Mouse (Mus musculus): ENCODE measurements around the gene Rpl21. TPM values are rescaled to one million over a fixed set of nuclear protein-coding genes. Genes with fewer than 3 reads are reported as not detected.

The Rpl21 gene
- total and polyA plus RNA-seq, 3 experiments: 70.7 to 468 TPM; not detected in 1

- DNase-seq (ENCODE audit: low read depth, low spot score): peak; percentile 90
- Histone ChIP-seq H3K9ac (ENCODE audit: control insufficient read depth, low read depth, low read length, poor library complexity, severe bottlenecking) (peak overlapping the region; percentile 58), H3K27me3 (ENCODE audit: control insufficient read depth in 1 of 2, insufficient read depth in 2 of 2, low read length in 2 of 2) (no peaks in the 10 kb centered on the region), H3K27ac (ENCODE audit: control insufficient read depth, low read depth, low read length) (peak overlapping the region; percentile 79), H3K4me1 (ENCODE audit: control insufficient read depth in 1 of 2, insufficient read depth in 2 of 2, low read length in 2 of 2) (peaks cover 11 to 20% of the 10 kb centered on the region in 2 experiments), H3K79me2 (ENCODE audit: control insufficient read depth, insufficient read depth, low read length, poor library complexity) (no peaks in the 10 kb centered on the region), H3K36me3 (ENCODE audit: control insufficient read depth in 1 of 2, insufficient read depth in 2 of 2, low read length in 2 of 2) (peaks cover 0 to 12% of the 10 kb centered on the region in 2 experiments; a peak in 2 of 4 replicates), H3K9me3 (replicated peaks; ENCODE audit: insufficient read depth, low read length) (no peaks in the 10 kb centered on the region), H3K4me3 (ENCODE audit: control insufficient read depth in 1 of 2, insufficient read depth in 1 of 2, low read depth in 2 of 2, low read length in 2 of 2) (peak overlapping the region; percentile 46 to 61)
- TF ChIP-seq BHLHE40 (IDR thresholded peaks at IDR 0.05; ENCODE audit: borderline replicate concordance, low read depth, low read length) (peak; percentile 72; the same call in 1 of the 2 replicates), KAT2A (conservative IDR thresholded peaks at IDR 0.05; ENCODE audit: low read depth, low read length) (0 out of 2 replicates have a peak, but pooled peaks have one; percentile 3), MYB (IDR thresholded peaks at IDR 0.05; ENCODE audit: low read depth, low read length) (peak; percentile 23; the same call in 1 of the 2 replicates), NELFE (IDR thresholded peaks at IDR 0.05; ENCODE audit: low read depth, low read length) (no peak), ELF1 (IDR thresholded peaks at IDR 0.05; ENCODE audit: low read depth, low read length) (peak; percentile 8; the same call in 1 of the 2 replicates), UBTF (IDR thresholded peaks at IDR 0.05; ENCODE audit: borderline replicate concordance, insufficient read depth, low read depth, low read length) (no peak), GATA1 (IDR thresholded peaks at IDR 0.05; ENCODE audit: low read depth, low read length) (peak; percentile 49; the same call in 1 of the 2 replicates), RCOR1 (IDR thresholded peaks at IDR 0.05; ENCODE audit: low read depth, low read length) (peak; percentile 15; the same call in 1 of the 2 replicates), JUND (IDR thresholded peaks at IDR 0.05; ENCODE audit: low read depth, low read length) (0 out of 2 replicates have a peak, but pooled peaks have one; percentile 10), ZNF384 (IDR thresholded peaks at IDR 0.05; ENCODE audit: low read depth, low read length) (0 out of 2 replicates have a peak, but pooled peaks have one; percentile 11), EP300 (IDR thresholded peaks at IDR 0.05; ENCODE audit: low read depth in 1 of 2, low read length in 2 of 2) (peak; percentile 57 to 84), SIN3A (IDR thresholded peaks at IDR 0.05; ENCODE audit: low read length) (peak; percentile 62; the same call in 1 of the 2 replicates), TCF12 (IDR thresholded peaks at IDR 0.05; ENCODE audit: low read depth, low read length) (peak; percentile 57; the same call in 1 of the 2 replicates), TBP (IDR thresholded peaks at IDR 0.05; ENCODE audit: low read depth, low read length) (peak; percentile 57), HCFC1 (IDR thresholded peaks at IDR 0.05; ENCODE audit: low read depth, low read length) (peak; percentile 56; the same call in 1 of the 2 replicates), POLR2AphosphoS2 (IDR thresholded peaks at IDR 0.05; ENCODE audit: low read length) (no peak)
Measured at GRCm38 (mm10) chr5:146860222-146860998, 27.7 kb downstream of the Rpl21 start.

DNA sequence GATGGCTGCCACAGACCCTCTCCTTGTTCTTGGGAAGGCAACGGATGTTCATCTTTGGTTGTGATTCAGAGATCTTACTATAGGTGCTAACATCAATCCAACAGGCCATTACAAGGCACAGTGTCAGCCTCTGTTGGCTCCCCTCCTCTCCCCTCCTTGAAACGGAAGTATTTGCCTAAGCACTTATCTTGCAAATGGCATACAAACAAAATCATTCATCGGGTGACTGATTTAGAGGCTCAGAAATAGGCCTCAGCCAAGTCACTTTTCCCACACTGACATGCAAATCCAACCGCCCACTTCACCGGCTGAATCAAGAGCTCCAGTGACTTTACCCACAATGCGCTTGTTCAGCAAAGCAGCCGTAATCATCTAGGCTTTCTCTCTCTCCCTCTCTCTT is 28.9 kb downstream of the Rpl21 start:
- peaks cover 0 to 21% of the 10 kb centered on the region in 2 experiments; a peak in 2 of 4 replicates for H3K36me3 ChIP-seq (ENCODE audit: control insufficient read depth in 1 of 2, insufficient read depth in 2 of 2, low read length in 2 of 2)
- H3K27ac ChIP-seq (ENCODE audit: control insufficient read depth, low read depth, low read length): peak overlapping the region; percentile 79
- peaks cover 17 to 29% of the 10 kb centered on the region in 2 experiments for H3K4me1 ChIP-seq (ENCODE audit: control insufficient read depth in 1 of 2, insufficient read depth in 2 of 2, low read length in 2 of 2)
- peak overlapping the region; percentile 29 for H3K9ac ChIP-seq (ENCODE audit: control insufficient read depth, low read depth, low read length, poor library complexity, severe bottlenecking)
- no peaks in the 10 kb centered on the region for H3K27me3 ChIP-seq (ENCODE audit: control insufficient read depth in 1 of 2, insufficient read depth in 2 of 2, low read length in 2 of 2)
- H3K9me3 ChIP-seq (replicated peaks; ENCODE audit: insufficient read depth, low read length): no peaks in the 10 kb centered on the region
- TF ChIP-seq CHD1 (IDR thresholded peaks at IDR 0.05; ENCODE audit: low read depth, low read length): no peak
- peak; percentile 66; the same call in 1 of the 2 replicates for TF ChIP-seq TBP (IDR thresholded peaks at IDR 0.05; ENCODE audit: low read depth, low read length)
- TF ChIP-seq ETS1 (IDR thresholded peaks at IDR 0.05; ENCODE audit: low read depth, low read length): peak; percentile 88
- TF ChIP-seq SIN3A (IDR thresholded peaks at IDR 0.05; ENCODE audit: low read length): peak; percentile 71
- peak; percentile 24; the same call in 1 of the 2 replicates for TF ChIP-seq NELFE (IDR thresholded peaks at IDR 0.05; ENCODE audit: low read depth, low read length)
- TF ChIP-seq E2F4 (IDR thresholded peaks at IDR 0.05; ENCODE audit: borderline replicate concordance, low read depth, low read length): no peak
- TF ChIP-seq MXI1 (IDR thresholded peaks at IDR 0.05; ENCODE audit: low read depth, low read length): peak; percentile 54; the same call in 1 of the 2 replicates
- no peak for TF ChIP-seq MYC (IDR thresholded peaks at IDR 0.05; ENCODE audit: low read depth, low read length)
- peak; percentile 59; the same call in 1 of the 2 replicates for TF ChIP-seq MAZ (IDR thresholded peaks at IDR 0.05; ENCODE audit: low read depth, low read length)
- peak; percentile 91 for TF ChIP-seq RCOR1 (IDR thresholded peaks at IDR 0.05; ENCODE audit: low read depth, low read length)
- TF ChIP-seq EP300 (IDR thresholded peaks at IDR 0.05; ENCODE audit: low read depth in 1 of 2, low read length in 2 of 2): peak; percentile 69 to 71
- 0 out of 2 replicates have a peak, but pooled peaks have one; percentile 9 for TF ChIP-seq ELF1 (IDR thresholded peaks at IDR 0.05; ENCODE audit: low read depth, low read length)
- TF ChIP-seq GATA1 (IDR thresholded peaks at IDR 0.05; ENCODE audit: low read depth, low read length): peak; percentile 75
- TF ChIP-seq MYB (IDR thresholded peaks at IDR 0.05; ENCODE audit: low read depth, low read length): no peak
- TF ChIP-seq HCFC1 (IDR thresholded peaks at IDR 0.05; ENCODE audit: low read depth, low read length): peak; percentile 53; the same call in 1 of the 2 replicates
- peak; percentile 71; the same call in 1 of the 2 replicates for TF ChIP-seq BHLHE40 (IDR thresholded peaks at IDR 0.05; ENCODE audit: borderline replicate concordance, low read depth, low read length)
- TF ChIP-seq USF1 (IDR thresholded peaks at IDR 0.05; ENCODE audit: low read depth, low read length): no peak
- TF ChIP-seq TCF12 (IDR thresholded peaks at IDR 0.05; ENCODE audit: low read depth, low read length): peak; percentile 56
- peak overlapping the region; percentile 0 to 15; a peak in 2 of 4 replicates for H3K4me3 ChIP-seq (ENCODE audit: control insufficient read depth in 1 of 2, insufficient read depth in 1 of 2, low read depth in 2 of 2, low read length in 2 of 2)
- DNase-seq (ENCODE audit: low read depth, low spot score): peak; percentile 89
- H3K79me2 ChIP-seq (ENCODE audit: control insufficient read depth, insufficient read depth, low read length, poor library complexity): no peaks in the 10 kb centered on the region
